14 mouse cellular contexts compared by ENCODE assay signal in genomic region chr15:84973544-84973871, GRCm38 (mm10). TPM values are rescaled to one million over a fixed set of nuclear protein-coding genes. Genes with fewer than 3 reads are reported as not detected.
A peak's percentile ranks its signal among the peaks of the same experiment; 100 is the strongest.
DNase-seq lines count a peak whose midpoint lies in the region; ATAC-seq lines count a peak whose summit lies in the region.
"Had no signal": no experiment of that assay in that cellular context is flagged by ENCODE, and none has a peak within 500 bp of the region (broad histone marks: within the 10 kb centered on the region; RNA-seq: fewer than 3 reads in every experiment).

No protein-coding gene starts in this region.

- no peaks in the 10 kb centered on the region for H3K27me3 ChIP-seq in forebrain, embryonic 12.5 days
- no peaks in the 10 kb centered on the region for H3K27me3 ChIP-seq in forebrain, embryonic 16.5 days (replicated peaks; ENCODE audit: control insufficient read depth, insufficient read depth, low read length)
- H3K27me3 ChIP-seq in liver, embryonic 16.5 days (ENCODE audit: control insufficient read depth, insufficient read depth, low read depth, low read length) = no peaks in the 10 kb centered on the region
- no peaks in the 10 kb centered on the region for H3K27me3 ChIP-seq in liver, embryonic 11.5 days (replicated peaks; ENCODE audit: control insufficient read depth, insufficient read depth, low read length)
- H3K27me3 ChIP-seq in forebrain, embryonic 13.5 days = no peaks in the 10 kb centered on the region
- H3K27me3 ChIP-seq in neural tube, embryonic 12.5 days (replicated peaks) = no peaks in the 10 kb centered on the region
- H3K27me3 ChIP-seq: embryonic facial prominence, embryonic 13.5 days had no signal

- H3K9ac ChIP-seq in forebrain, embryonic 12.5 days = peak overlapping the region; percentile 0; the same call in 1 of the 2 replicates
- no peak overlapping the region for H3K9ac ChIP-seq in forebrain, embryonic 16.5 days (replicated peaks; ENCODE audit: low read depth, low read length)
- H3K9ac ChIP-seq in liver, embryonic 16.5 days (ENCODE audit: low read depth, low read length) = no peak overlapping the region
- H3K9ac ChIP-seq in liver, embryonic 11.5 days (ENCODE audit: low read depth, low read length) = no peak overlapping the region
- 0 out of 2 replicates have a peak overlapping the region, but pooled peaks have one; percentile 26 for H3K9ac ChIP-seq in forebrain, embryonic 13.5 days
- 0 out of 2 replicates have a peak overlapping the region, but pooled peaks have one; percentile 17 for H3K9ac ChIP-seq in neural tube, embryonic 12.5 days
- H3K9ac ChIP-seq: embryonic facial prominence, embryonic 13.5 days; lung, embryonic 14.5 days had no signal

- peaks cover 40% of the 10 kb centered on the region for H3K4me1 ChIP-seq in forebrain, embryonic 12.5 days
- H3K4me1 ChIP-seq in forebrain, embryonic 16.5 days (replicated peaks; ENCODE audit: control insufficient read depth, insufficient read depth, low read length) = peaks cover 26% of the 10 kb centered on the region
- no peaks in the 10 kb centered on the region; the same call in 1 of the 2 replicates for H3K4me1 ChIP-seq in liver, embryonic 16.5 days (ENCODE audit: control insufficient read depth, low read depth, low read length)
- peaks cover 4% of the 10 kb centered on the region; the same call in 1 of the 2 replicates for H3K4me1 ChIP-seq in liver, embryonic 11.5 days (replicated peaks; ENCODE audit: control insufficient read depth, insufficient read depth, low read length)
- H3K4me1 ChIP-seq in forebrain, embryonic 13.5 days = peaks cover 36% of the 10 kb centered on the region
- H3K4me1 ChIP-seq in neural tube, embryonic 12.5 days = peaks cover 45% of the 10 kb centered on the region

- 14% methylated on average over 3 of the region's 3 CpGs for WGBS in forebrain, embryonic 12.5 days
- 10% methylated on average over 3 of the region's 3 CpGs for WGBS in forebrain, embryonic 16.5 days
- 43% methylated on average over 3 of the region's 3 CpGs for WGBS in liver, embryonic 16.5 days (ENCODE audit: insufficient replicate concordance)
- 73% methylated on average over 3 of the region's 3 CpGs for WGBS in liver, embryonic 11.5 days
- 6% methylated on average over 3 of the region's 3 CpGs for WGBS in forebrain, embryonic 13.5 days
- WGBS in neural tube, embryonic 12.5 days = 22% methylated on average over 3 of the region's 3 CpGs

- H3K36me3 ChIP-seq in forebrain, embryonic 12.5 days (replicated peaks) = peaks cover 6% of the 10 kb centered on the region; the same call in 1 of the 2 replicates
- H3K36me3 ChIP-seq in forebrain, embryonic 16.5 days (ENCODE audit: control insufficient read depth, insufficient read depth) = peaks cover 2% of the 10 kb centered on the region; the same call in 1 of the 2 replicates
- no peaks in the 10 kb centered on the region for H3K36me3 ChIP-seq in liver, embryonic 16.5 days (ENCODE audit: control insufficient read depth, insufficient read depth)
- H3K36me3 ChIP-seq in liver, embryonic 11.5 days (ENCODE audit: control insufficient read depth, insufficient read depth, low read length) = no peaks in the 10 kb centered on the region
- H3K36me3 ChIP-seq in forebrain, embryonic 13.5 days (ENCODE audit: poor library complexity, severe bottlenecking) = 0 out of 2 replicates have a peak, but pooled peaks cover 7% of the 10 kb centered on the region
- H3K36me3 ChIP-seq in neural tube, embryonic 12.5 days = peaks cover 4% of the 10 kb centered on the region; the same call in 1 of the 2 replicates
- H3K36me3 ChIP-seq: embryonic facial prominence, embryonic 13.5 days had no signal

- ATAC-seq in forebrain, embryonic 12.5 days (ENCODE audit: low FRiP score) = no peak
- no peak for ATAC-seq in forebrain, embryonic 16.5 days
- ATAC-seq in liver, embryonic 16.5 days (ENCODE audit: low read depth) = 0 out of 2 replicates have a peak, but pooled peaks have one; percentile 37
- no peak for ATAC-seq in liver, embryonic 11.5 days (replicated peaks; ENCODE audit: low FRiP score)
- ATAC-seq in forebrain, embryonic 13.5 days = no peak
- ATAC-seq in neural tube, embryonic 12.5 days (ENCODE audit: low FRiP score, low read depth) = no peak

- DNase-seq in liver, embryonic 11.5 days (ENCODE audit: low spot score) = no peak
- no peak for DNase-seq in testis, postnatal 14 days (ENCODE audit: low spot score)
- DNase-seq: heart, adult 2 months; heart, postnatal 14 days; left cerebral cortex, postnatal 4 days; lung, embryonic 14.5 days; thymus, postnatal 14 days had no signal

- H3K4me2 ChIP-seq in forebrain, embryonic 12.5 days = no peak overlapping the region
- no peak overlapping the region for H3K4me2 ChIP-seq in forebrain, embryonic 16.5 days (ENCODE audit: low read length)
- no peak overlapping the region for H3K4me2 ChIP-seq in liver, embryonic 16.5 days (ENCODE audit: low read depth, low read length)
- H3K4me2 ChIP-seq in liver, embryonic 11.5 days = no peak overlapping the region
- no peak overlapping the region for H3K4me2 ChIP-seq in forebrain, embryonic 13.5 days
- H3K4me2 ChIP-seq in neural tube, embryonic 12.5 days (replicated peaks) = 0 out of 2 replicates have a peak overlapping the region, but pooled peaks have one; percentile 1
- H3K4me2 ChIP-seq: embryonic facial prominence, embryonic 13.5 days; lung, embryonic 14.5 days had no signal

- no peak overlapping the region for H3K27ac ChIP-seq in forebrain, embryonic 12.5 days
- H3K27ac ChIP-seq in forebrain, embryonic 16.5 days (ENCODE audit: low read length) = no peak overlapping the region
- no peak overlapping the region for H3K27ac ChIP-seq in liver, embryonic 16.5 days (ENCODE audit: low read length)
- no peak overlapping the region for H3K27ac ChIP-seq in liver, embryonic 11.5 days (ENCODE audit: low read depth, low read length)
- H3K27ac ChIP-seq in forebrain, embryonic 13.5 days = no peak overlapping the region
- H3K27ac ChIP-seq in neural tube, embryonic 12.5 days = no peak overlapping the region
- H3K27ac ChIP-seq: embryonic facial prominence, embryonic 13.5 days; heart, adult 2 months had no signal

- no peak overlapping the region for H3K4me3 ChIP-seq in forebrain, embryonic 12.5 days (replicated peaks)
- no peak overlapping the region for H3K4me3 ChIP-seq in forebrain, embryonic 16.5 days (replicated peaks; ENCODE audit: low read length)
- H3K4me3 ChIP-seq in liver, embryonic 16.5 days (ENCODE audit: low read depth, low read length) = no peak overlapping the region
- H3K4me3 ChIP-seq in liver, embryonic 11.5 days (ENCODE audit: low read depth, low read length) = no peak overlapping the region
- H3K4me3 ChIP-seq in forebrain, embryonic 13.5 days = no peak overlapping the region
- no peak overlapping the region for H3K4me3 ChIP-seq in neural tube, embryonic 12.5 days
- H3K4me3 ChIP-seq: embryonic facial prominence, embryonic 13.5 days; heart, adult 2 months; megakaryocyte, embryonic 14.5 days had no signal

- no peaks in the 10 kb centered on the region for H3K9me3 ChIP-seq in forebrain, embryonic 12.5 days
- H3K9me3 ChIP-seq in forebrain, embryonic 16.5 days (ENCODE audit: control insufficient read depth, low read length) = no peaks in the 10 kb centered on the region
- H3K9me3 ChIP-seq in liver, embryonic 16.5 days (replicated peaks; ENCODE audit: control insufficient read depth, low read length) = no peaks in the 10 kb centered on the region
- H3K9me3 ChIP-seq in liver, embryonic 11.5 days (ENCODE audit: control insufficient read depth, low read length) = no peaks in the 10 kb centered on the region
- no peaks in the 10 kb centered on the region for H3K9me3 ChIP-seq in forebrain, embryonic 13.5 days (replicated peaks)
- H3K9me3 ChIP-seq in neural tube, embryonic 12.5 days = no peaks in the 10 kb centered on the region
- H3K9me3 ChIP-seq: embryonic facial prominence, embryonic 13.5 days; megakaryocyte, embryonic 14.5 days had no signal

RNA-seq across cellular contexts. Expression of gene 5031439G07Rik, which starts 14.8 kb away (rescaled TPM):
- polyA plus RNA-seq in forebrain, embryonic 12.5 days (2016; fragmentation: Nextera tagmentation; extraction: Ambion mirVana) = 14.2 and 14.5 TPM in 2 replicates
- 24.2 and 24.8 TPM in 2 replicates for polyA plus RNA-seq in forebrain, embryonic 16.5 days (2015; fragmentation: Nextera tagmentation; extraction: Ambion mirVana)
- polyA plus RNA-seq in liver, embryonic 16.5 days (2015; fragmentation: Nextera tagmentation; extraction: Ambion mirVana) = 1.5 and 1.8 TPM in 2 replicates
- 4.6 and 5.5 TPM in 2 replicates for polyA plus RNA-seq in liver, embryonic 11.5 days (2014; fragmentation: Nextera tagmentation; extraction: Ambion mirVana)
- 14.1 and 14.7 TPM in 2 replicates for polyA plus RNA-seq in forebrain, embryonic 13.5 days (2015; fragmentation: Nextera tagmentation; extraction: Ambion mirVana)
- 28.6 and 35.3 TPM in 2 replicates for polyA plus RNA-seq in neural tube, embryonic 12.5 days (2016; fragmentation: Nextera tagmentation; extraction: Ambion mirVana)

RNA-seq across cellular contexts. Expression of gene Upk3a, which starts 43.4 kb away (rescaled TPM):
- 0.24 TPM in 1 of 2 replicates, not detected in the other for polyA plus RNA-seq in forebrain, embryonic 12.5 days (2016; fragmentation: Nextera tagmentation; extraction: Ambion mirVana)
- 0.83 and 1.1 TPM in 2 replicates for polyA plus RNA-seq in forebrain, embryonic 16.5 days (2015; fragmentation: Nextera tagmentation; extraction: Ambion mirVana)
- 0.08 TPM in 1 of 2 replicates, not detected in the other for polyA plus RNA-seq in liver, embryonic 16.5 days (2015; fragmentation: Nextera tagmentation; extraction: Ambion mirVana)
- polyA plus RNA-seq in liver, embryonic 11.5 days (2014; fragmentation: Nextera tagmentation; extraction: Ambion mirVana) = not detected in 2 replicates
- polyA plus RNA-seq in forebrain, embryonic 13.5 days (2015; fragmentation: Nextera tagmentation; extraction: Ambion mirVana) = 0.15 and 0.59 TPM in 2 replicates
- 0.53 and 0.61 TPM in 2 replicates for polyA plus RNA-seq in neural tube, embryonic 12.5 days (2016; fragmentation: Nextera tagmentation; extraction: Ambion mirVana)

RNA-seq across cellular contexts. Expression of gene Nup50, which starts 50.3 kb away (rescaled TPM):
- 64.0 and 72.5 TPM in 2 replicates for polyA plus RNA-seq in forebrain, embryonic 12.5 days (2016; fragmentation: Nextera tagmentation; extraction: Ambion mirVana)
- 30.1 and 34.3 TPM in 2 replicates for polyA plus RNA-seq in forebrain, embryonic 16.5 days (2015; fragmentation: Nextera tagmentation; extraction: Ambion mirVana)
- polyA plus RNA-seq in liver, embryonic 16.5 days (2015; fragmentation: Nextera tagmentation; extraction: Ambion mirVana) = 22.6 and 24.4 TPM in 2 replicates
- 56.7 and 57.3 TPM in 2 replicates for polyA plus RNA-seq in liver, embryonic 11.5 days (2014; fragmentation: Nextera tagmentation; extraction: Ambion mirVana)
- 41.9 and 44.7 TPM in 2 replicates for polyA plus RNA-seq in forebrain, embryonic 13.5 days (2015; fragmentation: Nextera tagmentation; extraction: Ambion mirVana)
- 49.4 and 49.6 TPM in 2 replicates for polyA plus RNA-seq in neural tube, embryonic 12.5 days (2016; fragmentation: Nextera tagmentation; extraction: Ambion mirVana)

RNA-seq across cellular contexts. Expression of gene Gm29666, which starts 53.7 kb away (rescaled TPM):
- 0.85 and 1.2 TPM in 2 replicates for polyA plus RNA-seq in forebrain, embryonic 12.5 days (2016; fragmentation: Nextera tagmentation; extraction: Ambion mirVana)
- 0.48 and 1.1 TPM in 2 replicates for polyA plus RNA-seq in forebrain, embryonic 16.5 days (2015; fragmentation: Nextera tagmentation; extraction: Ambion mirVana)
- polyA plus RNA-seq in liver, embryonic 16.5 days (2015; fragmentation: Nextera tagmentation; extraction: Ambion mirVana) = 0.38 and 0.41 TPM in 2 replicates
- polyA plus RNA-seq in liver, embryonic 11.5 days (2014; fragmentation: Nextera tagmentation; extraction: Ambion mirVana) = 1.2 and 1.8 TPM in 2 replicates
- polyA plus RNA-seq in forebrain, embryonic 13.5 days (2015; fragmentation: Nextera tagmentation; extraction: Ambion mirVana) = 1.1 TPM in 2 replicates
- 0.90 and 0.98 TPM in 2 replicates for polyA plus RNA-seq in neural tube, embryonic 12.5 days (2016; fragmentation: Nextera tagmentation; extraction: Ambion mirVana)

RNA-seq across cellular contexts. Expression of gene Fam118a, which starts 55.2 kb away (rescaled TPM):
- 22.1 and 23.6 TPM in 2 replicates for polyA plus RNA-seq in forebrain, embryonic 12.5 days (2016; fragmentation: Nextera tagmentation; extraction: Ambion mirVana)
- polyA plus RNA-seq in forebrain, embryonic 16.5 days (2015; fragmentation: Nextera tagmentation; extraction: Ambion mirVana) = 35.3 and 38.9 TPM in 2 replicates
- polyA plus RNA-seq in liver, embryonic 16.5 days (2015; fragmentation: Nextera tagmentation; extraction: Ambion mirVana) = 5.4 and 6.9 TPM in 2 replicates
- polyA plus RNA-seq in liver, embryonic 11.5 days (2014; fragmentation: Nextera tagmentation; extraction: Ambion mirVana) = 17.0 and 19.6 TPM in 2 replicates
- polyA plus RNA-seq in forebrain, embryonic 13.5 days (2015; fragmentation: Nextera tagmentation; extraction: Ambion mirVana) = 20.8 and 24.1 TPM in 2 replicates
- polyA plus RNA-seq in neural tube, embryonic 12.5 days (2016; fragmentation: Nextera tagmentation; extraction: Ambion mirVana) = 23.9 and 26.0 TPM in 2 replicates

Comparison
In these comparisons a context has a peak if more than half of its experiments do, and no peak if none do; other contexts are left out.
1. H3K9ac ChIP-seq: peak in forebrain, embryonic 12.5 days (single experiment), forebrain, embryonic 13.5 days (single experiment) and neural tube, embryonic 12.5 days (single experiment); none in forebrain, embryonic 16.5 days (single experiment), liver, embryonic 16.5 days (single experiment) and liver, embryonic 11.5 days (single experiment).